Mouse (Mus musculus) G1E (cell line): ENCODE measurements around the gene Zzef1.

Experiments
- CTCF ChIP-seq: IDR thresholded peaks from 2 replicates; pipeline ENCODE4 v1.5.1; 2012; ENCODE audit warnings: low read depth, low read length, inconsistent platforms, mixed read lengths
- GATA1 ChIP-seq: IDR thresholded peaks from 2 replicates; pipeline ENCODE4 v1.6.1; 2012; ENCODE audit warnings: borderline replicate concordance, low read length, inconsistent platforms, mixed read lengths

DNA sequence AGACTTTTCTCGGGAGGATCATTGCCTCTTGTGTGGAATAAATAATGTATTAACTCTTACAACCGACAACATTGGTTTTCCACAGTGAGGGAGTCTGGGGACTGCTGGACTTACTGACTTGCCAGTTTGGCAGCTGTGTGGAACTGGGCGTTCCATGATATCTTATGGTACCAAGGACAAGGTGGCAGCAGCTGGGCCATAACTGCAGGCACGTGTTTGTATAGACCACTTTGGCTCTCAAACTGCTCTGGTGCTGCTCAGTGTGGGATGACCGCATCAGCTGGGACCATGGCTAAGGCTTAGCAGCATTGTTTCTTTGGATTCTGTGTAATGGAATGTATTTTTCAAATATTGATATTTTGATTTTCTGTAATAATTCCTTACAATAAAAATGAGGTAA is 25.2 kb upstream of the Zzef1 start:
- TF ChIP-seq CTCF (no peak), GATA1 (no peak)
